Mouse (Mus musculus): Measurements from ENCODE around the gene Creb3l4. TPM values are rescaled to one million over a fixed set of nuclear protein-coding genes. Genes with fewer than 3 reads are reported as not detected.

The Creb3l4 gene
- polyA plus RNA-seq, 1 experiment from 2014 or later, result 5.7 TPM

DNA sequence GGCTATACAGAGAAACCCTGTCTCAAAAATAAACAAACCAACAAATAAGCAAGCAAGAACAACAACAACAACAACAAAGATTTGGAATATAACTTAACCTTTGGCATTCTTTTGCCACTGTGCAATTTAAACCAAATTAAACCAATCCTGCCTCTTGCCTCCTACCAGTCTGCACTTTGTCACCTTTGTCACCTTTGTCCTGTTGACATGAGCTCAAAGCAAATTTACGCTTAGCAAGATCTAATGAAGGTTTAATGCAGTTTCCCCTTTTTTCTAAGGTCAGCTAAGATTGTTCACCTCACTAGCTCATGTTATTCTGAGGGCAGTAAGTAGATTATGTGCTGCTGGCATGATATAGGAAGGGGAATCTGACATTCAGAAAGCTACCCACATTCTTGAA, 45.8 kb downstream of the Creb3l4 start:
- Histone ChIP-seq H3K9me3 (ENCODE audit: control insufficient read depth, low read length) (no peaks in the 10 kb centered on the region), H3K4me1 (ENCODE audit: control insufficient read depth, insufficient read depth, low read length) (no peaks in the 10 kb centered on the region), H3K27me3 (ENCODE audit: control insufficient read depth, insufficient read depth, low read length) (no peaks in the 10 kb centered on the region), H3K36me3 (ENCODE audit: control insufficient read depth, insufficient read depth, low read length) (no peaks in the 10 kb centered on the region), H3K4me2 (replicated peaks; ENCODE audit: low read depth, low read length) (no peak overlapping the region), H3K27ac (ENCODE audit: low read depth, low read length) (no peak overlapping the region), H3K4me3 (ENCODE audit: low read length) (no peak overlapping the region), H3K9ac (ENCODE audit: low read depth, low read length) (no peak overlapping the region)
- WGBS, result 79% methylated on average over 1 of the region's 1 CpGs
- ATAC-seq (ENCODE audit: low FRiP score, low TSS enrichment), result no peak

DNA sequence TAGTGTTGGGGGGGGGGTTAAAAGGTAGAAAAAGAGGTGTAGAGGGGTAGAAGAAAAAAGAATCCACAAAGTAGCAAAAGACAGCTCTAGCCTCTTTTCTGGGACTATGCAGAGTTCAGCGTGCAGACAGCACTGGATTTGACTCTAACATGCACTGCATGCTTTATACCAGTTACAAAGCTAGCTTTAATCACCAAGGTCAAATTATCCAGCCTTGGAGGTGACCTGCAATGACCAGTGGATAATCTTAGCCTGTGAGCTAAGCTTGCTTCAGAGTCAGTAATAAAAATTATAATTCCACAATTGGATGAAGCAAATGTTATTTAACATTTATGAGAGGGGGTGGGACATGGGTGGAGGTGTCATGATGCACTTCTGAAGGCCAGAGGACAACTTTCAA, 47.7 kb downstream of the Creb3l4 start:
- no peak overlapping the region for H3K4me3 ChIP-seq (ENCODE audit: low read length)
- no peak overlapping the region for H3K9ac ChIP-seq (ENCODE audit: low read depth, low read length)
- 84% methylated on average over 1 of the region's 1 CpGs for WGBS
- no peak overlapping the region for H3K4me2 ChIP-seq (replicated peaks; ENCODE audit: low read depth, low read length)
- no peaks in the 10 kb centered on the region for H3K36me3 ChIP-seq (ENCODE audit: control insufficient read depth, insufficient read depth, low read length)
- no peaks in the 10 kb centered on the region for H3K9me3 ChIP-seq (ENCODE audit: control insufficient read depth, low read length)
- no peaks in the 10 kb centered on the region for H3K27me3 ChIP-seq (ENCODE audit: control insufficient read depth, insufficient read depth, low read length)
- no peak overlapping the region for H3K27ac ChIP-seq (ENCODE audit: low read depth, low read length)
- no peaks in the 10 kb centered on the region for H3K4me1 ChIP-seq (ENCODE audit: control insufficient read depth, insufficient read depth, low read length)
- no peak for ATAC-seq (ENCODE audit: low FRiP score, low TSS enrichment)

DNA sequence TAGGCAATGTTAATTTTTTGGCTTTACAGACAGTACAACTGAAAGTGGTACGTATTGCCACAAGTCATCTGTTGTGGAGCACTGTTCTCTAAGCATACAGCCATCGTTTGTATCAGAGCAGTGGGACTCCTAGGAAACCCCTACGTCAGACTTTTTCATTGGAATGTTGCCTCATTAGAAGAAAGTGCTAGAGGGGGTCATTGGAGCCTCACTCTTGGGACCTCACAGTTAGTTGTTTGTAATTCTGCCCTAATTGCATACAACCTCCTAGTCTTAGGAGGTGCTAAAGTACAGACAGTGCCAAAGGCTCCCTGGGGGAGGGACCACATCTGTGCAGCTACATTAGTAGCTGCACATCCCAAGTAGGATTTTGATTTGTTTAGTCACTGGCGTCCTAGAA, 48.6 kb downstream of the Creb3l4 start:
- Histone ChIP-seq H3K9ac (ENCODE audit: low read depth, low read length) (no peak overlapping the region), H3K36me3 (ENCODE audit: control insufficient read depth, insufficient read depth, low read length) (no peaks in the 10 kb centered on the region), H3K9me3 (ENCODE audit: control insufficient read depth, low read length) (no peaks in the 10 kb centered on the region), H3K4me1 (ENCODE audit: control insufficient read depth, insufficient read depth, low read length) (no peaks in the 10 kb centered on the region), H3K27me3 (ENCODE audit: control insufficient read depth, insufficient read depth, low read length) (no peaks in the 10 kb centered on the region), H3K27ac (ENCODE audit: low read depth, low read length) (no peak overlapping the region), H3K4me3 (ENCODE audit: low read length) (no peak overlapping the region), H3K4me2 (replicated peaks; ENCODE audit: low read depth, low read length) (no peak overlapping the region)
- WGBS, result 45% methylated on average over 4 of the region's 4 CpGs
- ATAC-seq (ENCODE audit: low FRiP score, low TSS enrichment), result no peak

DNA sequence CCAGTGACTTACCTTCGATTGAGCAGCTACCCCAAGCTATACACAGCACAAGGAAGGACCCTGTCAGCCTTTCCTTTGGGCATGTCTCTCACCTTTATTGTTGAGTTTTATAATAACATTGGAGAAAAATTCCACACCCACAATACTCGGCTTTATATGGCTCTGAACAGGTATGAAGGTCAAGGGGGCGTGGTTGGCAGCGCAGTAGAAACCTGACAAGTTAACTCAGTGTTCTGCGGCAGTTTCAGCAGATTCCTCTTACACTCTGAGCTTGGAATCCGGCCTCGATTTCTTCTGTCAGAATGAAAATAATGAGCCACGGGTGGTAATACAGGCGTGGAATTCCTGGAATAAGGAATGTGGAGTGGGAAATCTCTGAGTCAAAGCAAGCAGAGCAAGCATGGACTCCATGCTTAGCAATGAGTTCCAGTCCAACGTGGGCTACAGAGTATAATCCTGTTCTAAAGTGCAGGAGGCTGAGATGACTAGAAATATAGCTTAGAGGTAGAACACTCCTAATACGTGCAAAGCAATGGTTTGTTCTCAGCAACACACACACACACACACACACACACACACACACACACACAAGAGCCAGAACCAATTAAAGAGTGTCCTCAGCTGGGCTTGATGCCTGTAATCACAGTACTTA, 52.3 kb downstream of the Creb3l4 start:
- Histone ChIP-seq H3K4me1 (ENCODE audit: control insufficient read depth, insufficient read depth, low read length) (no peaks in the 10 kb centered on the region), H3K9me3 (ENCODE audit: control insufficient read depth, low read length) (no peaks in the 10 kb centered on the region), H3K27me3 (ENCODE audit: control insufficient read depth, insufficient read depth, low read length) (no peaks in the 10 kb centered on the region), H3K9ac (ENCODE audit: low read depth, low read length) (no peak overlapping the region), H3K4me3 (ENCODE audit: low read length) (no peak overlapping the region), H3K27ac (ENCODE audit: low read depth, low read length) (no peak overlapping the region), H3K4me2 (replicated peaks; ENCODE audit: low read depth, low read length) (no peak overlapping the region), H3K36me3 (ENCODE audit: control insufficient read depth, insufficient read depth, low read length) (no peaks in the 10 kb centered on the region)
- ATAC-seq (ENCODE audit: low FRiP score, low TSS enrichment), result no peak
- 78% methylated on average over 11 of the region's 11 CpGs for WGBS

Small RNAs within 50 kb of the gene (microRNA-seq; reads per million reads assigned to microRNA genes)
- gene Mir7012, result not detected

Other genes with a start within 250 kb of the Creb3l4 start
- gene Hax1, start 244.7 kb downstream of the Creb3l4 start, polyA plus RNA-seq (2014; fragmentation: Nextera tagmentation; extraction: Ambion mirVana), result 166 and 188 TPM in 2 replicates
- 173 and 196 TPM in 2 replicates for gene 4933434E20Rik, start 191.9 kb downstream of the Creb3l4 start, polyA plus RNA-seq (2014; fragmentation: Nextera tagmentation; extraction: Ambion mirVana)
- gene Ubap2l, start 190.9 kb downstream of the Creb3l4 start, polyA plus RNA-seq (2014; fragmentation: Nextera tagmentation; extraction: Ambion mirVana), result 201 and 264 TPM in 2 replicates
- gene Tpm3, start 170.9 kb downstream of the Creb3l4 start, polyA plus RNA-seq (2014; fragmentation: Nextera tagmentation; extraction: Ambion mirVana), result 515 and 579 TPM in 2 replicates
- 0.47 and 0.76 TPM in 2 replicates for gene Nup210l, start 139.4 kb downstream of the Creb3l4 start, polyA plus RNA-seq (2014; fragmentation: Nextera tagmentation; extraction: Ambion mirVana)
- 1,631 and 2,471 TPM in 2 replicates for gene Rps27, start 29.9 kb downstream of the Creb3l4 start, polyA plus RNA-seq (2014; fragmentation: Nextera tagmentation; extraction: Ambion mirVana)
- gene Rab13, start 29.8 kb downstream of the Creb3l4 start, polyA plus RNA-seq (2014; fragmentation: Nextera tagmentation; extraction: Ambion mirVana), result 17.7 and 24.9 TPM in 2 replicates
- 109 and 123 TPM in 2 replicates for gene Jtb, start 11.9 kb downstream of the Creb3l4 start, polyA plus RNA-seq (2014; fragmentation: Nextera tagmentation; extraction: Ambion mirVana)
- gene Slc39a1, start 4.7 kb upstream of the Creb3l4 start, polyA plus RNA-seq (2014; fragmentation: Nextera tagmentation; extraction: Ambion mirVana), result 102 and 105 TPM in 2 replicates
- 16.9 and 21.5 TPM in 2 replicates for gene Crtc2, start 10.7 kb upstream of the Creb3l4 start, polyA plus RNA-seq (2014; fragmentation: Nextera tagmentation; extraction: Ambion mirVana)
- gene Dennd4b, start 21.7 kb upstream of the Creb3l4 start, polyA plus RNA-seq (2014; fragmentation: Nextera tagmentation; extraction: Ambion mirVana), result 2.9 and 4.5 TPM in 2 replicates
- 24.5 and 25.4 TPM in 2 replicates for gene Gatad2b, start 49.7 kb upstream of the Creb3l4 start, polyA plus RNA-seq (2014; fragmentation: Nextera tagmentation; extraction: Ambion mirVana)
- 8.2 and 12.3 TPM in 2 replicates for gene Slc27a3, start 146.4 kb upstream of the Creb3l4 start, polyA plus RNA-seq (2014; fragmentation: Nextera tagmentation; extraction: Ambion mirVana)
- gene Ints3, start 190.1 kb upstream of the Creb3l4 start, polyA plus RNA-seq (2014; fragmentation: Nextera tagmentation; extraction: Ambion mirVana), result 24.0 and 39.2 TPM in 2 replicates
- gene Npr1, start 222.4 kb upstream of the Creb3l4 start, polyA plus RNA-seq (2014; fragmentation: Nextera tagmentation; extraction: Ambion mirVana), result 11.0 and 12.3 TPM in 2 replicates
- gene Ilf2, start 232.6 kb upstream of the Creb3l4 start, polyA plus RNA-seq (2014; fragmentation: Nextera tagmentation; extraction: Ambion mirVana), result 245 and 262 TPM in 2 replicates
- gene Snapin, start 247.5 kb upstream of the Creb3l4 start, polyA plus RNA-seq (2014; fragmentation: Nextera tagmentation; extraction: Ambion mirVana), result 58.5 and 67.6 TPM in 2 replicates